Mouse (Mus musculus): ENCODE measurements around the gene Gbgt1. TPM values are rescaled to one million over a fixed set of nuclear protein-coding genes. Genes with fewer than 3 reads are reported as not detected.

Gbgt1 gene
- polyA plus RNA-seq, 1 experiment from 2014 or later: 5.8 TPM

DNA sequence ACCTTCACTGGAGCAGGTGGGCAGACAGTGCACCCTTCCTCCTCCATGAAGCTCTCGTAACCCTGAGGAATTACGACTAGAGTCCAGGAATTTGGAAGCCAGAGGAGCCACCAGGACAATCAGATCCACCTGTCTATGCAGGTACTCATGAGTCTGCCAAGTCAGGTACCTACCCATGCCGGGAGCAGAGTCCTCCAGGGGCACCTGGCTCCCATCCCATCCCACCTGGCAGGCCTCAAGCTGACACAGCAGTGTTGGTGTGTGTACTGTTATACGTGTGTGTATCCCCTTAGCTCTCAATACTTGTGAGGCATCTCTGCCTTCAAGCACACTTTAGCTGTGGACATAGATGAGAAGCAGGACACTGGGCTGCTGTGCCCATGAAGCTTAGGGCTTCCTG lies 25.5 kb downstream of the Gbgt1 start:
- H3K9me3 ChIP-seq (replicated peaks): no peaks in the 10 kb centered on the region
- no peak overlapping the region for H3K27ac ChIP-seq
- no peak overlapping the region for H3K9ac ChIP-seq
- H3K4me3 ChIP-seq (replicated peaks): no peak overlapping the region
- no peak for ATAC-seq (replicated peaks; ENCODE audit: low FRiP score)
- 77% methylated on average over 4 of the region's 4 CpGs for WGBS
- peaks cover 4% of the 10 kb centered on the region; the same call in 1 of the 2 replicates for H3K36me3 ChIP-seq
- H3K4me1 ChIP-seq: peaks cover 59% of the 10 kb centered on the region
- no peak overlapping the region for H3K4me2 ChIP-seq
- no peaks in the 10 kb centered on the region for H3K27me3 ChIP-seq

DNA sequence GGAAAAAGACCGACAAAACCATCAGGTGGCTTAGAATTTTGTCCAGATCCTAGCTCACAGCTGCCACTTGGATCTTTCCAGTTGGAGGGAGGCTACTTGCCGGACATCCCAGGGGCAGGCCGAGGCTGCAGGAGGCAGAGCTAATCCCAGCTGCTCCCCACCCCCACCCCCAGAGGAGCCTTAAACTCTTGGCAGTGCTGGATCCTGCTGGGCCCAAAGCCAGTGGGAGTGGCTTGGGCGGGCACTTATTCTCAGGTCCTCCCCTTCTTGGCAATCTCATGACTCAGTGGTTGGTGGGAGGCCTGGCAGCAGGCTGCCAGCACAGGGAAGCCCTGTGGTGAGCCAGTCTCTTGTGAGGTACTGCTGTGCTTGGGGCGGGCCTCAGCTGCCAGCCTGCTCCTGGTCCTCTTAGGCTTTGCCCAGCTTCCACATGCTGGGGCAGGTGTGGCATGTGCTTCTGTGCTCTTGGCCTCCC lies 27.0 kb downstream of the Gbgt1 start:
- WGBS: 28% methylated on average over 5 of the region's 5 CpGs
- Histone ChIP-seq H3K27me3 (no peaks in the 10 kb centered on the region), H3K9me3 (replicated peaks) (no peaks in the 10 kb centered on the region), H3K4me2 (no peak overlapping the region), H3K36me3 (peaks cover 2% of the 10 kb centered on the region; the same call in 1 of the 2 replicates), H3K4me3 (replicated peaks) (no peak overlapping the region), H3K4me1 (peaks cover 55% of the 10 kb centered on the region), H3K9ac (no peak overlapping the region), H3K27ac (no peak overlapping the region)
- ATAC-seq (replicated peaks; ENCODE audit: low FRiP score): peak; percentile 33; the same call in 1 of the 2 replicates

GRCm38 (mm10) chr2:28524406-28524805 lies 27.7 kb downstream of the Gbgt1 start:
- peaks cover 55% of the 10 kb centered on the region for H3K4me1 ChIP-seq
- no peaks in the 10 kb centered on the region for H3K27me3 ChIP-seq
- H3K9me3 ChIP-seq (replicated peaks): no peaks in the 10 kb centered on the region
- WGBS: 80% methylated on average over 10 of the region's 10 CpGs
- no peaks in the 10 kb centered on the region for H3K36me3 ChIP-seq
- no peak for ATAC-seq (replicated peaks; ENCODE audit: low FRiP score)
- 0 out of 2 replicates have a peak overlapping the region, but pooled peaks have one; percentile 76 for H3K27ac ChIP-seq
- no peak overlapping the region for H3K4me2 ChIP-seq
- no peak overlapping the region for H3K9ac ChIP-seq
- no peak overlapping the region for H3K4me3 ChIP-seq (replicated peaks)

DNA sequence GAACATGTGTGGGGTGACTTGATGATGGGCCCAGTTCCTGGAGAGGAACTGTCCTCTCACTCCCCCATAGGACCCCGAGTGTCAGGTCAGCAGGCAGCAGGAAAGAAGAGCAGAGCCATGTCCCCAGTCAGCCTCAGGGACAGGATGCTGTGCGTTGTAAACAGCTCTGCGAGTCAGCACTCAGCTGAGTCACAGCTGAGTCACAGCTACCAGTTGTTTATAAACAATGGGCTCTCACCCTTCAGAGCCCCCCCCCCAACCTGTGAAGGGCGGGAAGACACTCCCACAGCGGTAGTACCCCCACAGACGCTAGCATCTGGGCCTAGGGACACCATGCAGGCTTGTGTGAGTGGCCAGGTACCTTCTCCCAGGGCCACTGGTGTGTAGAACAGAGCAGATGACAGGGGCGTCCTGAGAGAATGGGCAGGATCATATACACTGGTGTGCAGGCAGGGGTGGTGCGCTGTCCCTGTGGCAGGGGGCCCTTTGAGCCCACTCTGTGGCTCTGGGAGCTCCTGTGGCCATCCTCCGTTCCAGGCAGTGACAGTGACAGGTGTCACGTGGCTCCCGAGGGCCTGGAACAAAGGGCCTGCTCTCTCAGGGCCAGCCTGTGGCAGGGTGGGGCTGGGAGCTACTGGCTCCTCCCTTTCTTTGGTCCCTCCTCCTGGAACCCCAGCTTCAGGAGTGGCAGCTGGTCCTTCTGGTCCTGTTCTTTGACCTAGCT lies 28.7 kb downstream of the Gbgt1 start:
- H3K27ac ChIP-seq: peak overlapping the region; percentile 76
- H3K36me3 ChIP-seq: no peaks in the 10 kb centered on the region
- H3K9ac ChIP-seq: no peak overlapping the region
- peaks cover 65% of the 10 kb centered on the region for H3K4me1 ChIP-seq
- no peaks in the 10 kb centered on the region for H3K27me3 ChIP-seq
- no peak overlapping the region for H3K4me3 ChIP-seq (replicated peaks)
- ATAC-seq (replicated peaks; ENCODE audit: low FRiP score): peak; percentile 72
- 20% methylated on average over 11 of the region's 11 CpGs for WGBS
- no peaks in the 10 kb centered on the region for H3K9me3 ChIP-seq (replicated peaks)
- peak overlapping the region; percentile 26; the same call in 1 of the 2 replicates for H3K4me2 ChIP-seq

GRCm38 (mm10) chr2:28525943-28526876 lies 29.5 kb downstream of the Gbgt1 start:
- Histone ChIP-seq H3K27me3 (no peaks in the 10 kb centered on the region), H3K36me3 (no peaks in the 10 kb centered on the region), H3K9ac (no peak overlapping the region), H3K27ac (peak overlapping the region; percentile 76), H3K4me3 (replicated peaks) (no peak overlapping the region), H3K9me3 (replicated peaks) (no peaks in the 10 kb centered on the region), H3K4me1 (peaks cover 72% of the 10 kb centered on the region), H3K4me2 (no peak overlapping the region; the same call in 1 of the 2 replicates)
- 37% methylated on average over 12 of the region's 12 CpGs for WGBS
- ATAC-seq (replicated peaks; ENCODE audit: low FRiP score): no peak

- H3K27me3 ChIP-seq: no peaks in the 10 kb centered on the region
- no peaks in the 10 kb centered on the region for H3K36me3 ChIP-seq
- no peak overlapping the region for H3K9ac ChIP-seq
- no peak for ATAC-seq (replicated peaks; ENCODE audit: low FRiP score)
- H3K4me3 ChIP-seq (replicated peaks): no peak overlapping the region
- 79% methylated on average over 20 of the region's 20 CpGs for WGBS
- no peaks in the 10 kb centered on the region for H3K9me3 ChIP-seq (replicated peaks)
- H3K27ac ChIP-seq: no peak overlapping the region
- H3K4me2 ChIP-seq: no peak overlapping the region
- peaks cover 78% of the 10 kb centered on the region for H3K4me1 ChIP-seq
Observed at GRCm38 (mm10) chr2:28527436-28528353, 31.0 kb downstream of the Gbgt1 start.

GRCm38 (mm10) chr2:28528354-28528730 lies 31.7 kb downstream of the Gbgt1 start:
- WGBS: 74% methylated on average over 7 of the region's 7 CpGs
- H3K27me3 ChIP-seq: no peaks in the 10 kb centered on the region
- H3K4me2 ChIP-seq: no peak overlapping the region
- no peak overlapping the region for H3K9ac ChIP-seq
- peaks cover 81% of the 10 kb centered on the region for H3K4me1 ChIP-seq
- no peak overlapping the region for H3K27ac ChIP-seq
- H3K4me3 ChIP-seq (replicated peaks): no peak overlapping the region
- no peaks in the 10 kb centered on the region for H3K9me3 ChIP-seq (replicated peaks)
- no peak for ATAC-seq (replicated peaks; ENCODE audit: low FRiP score)
- H3K36me3 ChIP-seq: no peaks in the 10 kb centered on the region

DNA sequence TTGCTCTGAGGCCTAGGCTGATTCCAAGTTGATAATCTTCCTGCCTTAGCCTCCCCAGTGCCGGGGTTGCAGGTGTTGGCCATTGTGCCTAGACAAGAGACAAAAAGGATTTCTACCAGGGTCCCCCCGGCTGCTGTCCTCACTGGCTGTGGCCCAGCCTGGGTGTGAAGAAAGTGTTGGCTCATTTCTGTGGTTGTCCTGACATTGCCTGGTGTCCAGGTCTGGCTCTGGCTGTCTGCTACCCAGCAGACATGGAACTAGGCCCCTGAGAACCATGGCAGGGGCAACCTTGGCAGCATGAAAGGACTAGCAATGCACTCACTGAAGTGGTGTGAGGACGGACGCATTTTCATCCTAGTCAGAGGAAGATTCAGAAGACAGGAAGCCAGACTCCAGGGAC lies 33.2 kb downstream of the Gbgt1 start:
- no peak overlapping the region for H3K4me2 ChIP-seq
- H3K9ac ChIP-seq: no peak overlapping the region
- H3K27me3 ChIP-seq: no peaks in the 10 kb centered on the region
- ATAC-seq (replicated peaks; ENCODE audit: low FRiP score): no peak
- H3K4me3 ChIP-seq (replicated peaks): no peak overlapping the region
- no peak overlapping the region for H3K27ac ChIP-seq
- H3K9me3 ChIP-seq (replicated peaks): no peaks in the 10 kb centered on the region
- no peaks in the 10 kb centered on the region for H3K36me3 ChIP-seq
- H3K4me1 ChIP-seq: peaks cover 83% of the 10 kb centered on the region
- WGBS: 64% methylated on average over 4 of the region's 4 CpGs

DNA sequence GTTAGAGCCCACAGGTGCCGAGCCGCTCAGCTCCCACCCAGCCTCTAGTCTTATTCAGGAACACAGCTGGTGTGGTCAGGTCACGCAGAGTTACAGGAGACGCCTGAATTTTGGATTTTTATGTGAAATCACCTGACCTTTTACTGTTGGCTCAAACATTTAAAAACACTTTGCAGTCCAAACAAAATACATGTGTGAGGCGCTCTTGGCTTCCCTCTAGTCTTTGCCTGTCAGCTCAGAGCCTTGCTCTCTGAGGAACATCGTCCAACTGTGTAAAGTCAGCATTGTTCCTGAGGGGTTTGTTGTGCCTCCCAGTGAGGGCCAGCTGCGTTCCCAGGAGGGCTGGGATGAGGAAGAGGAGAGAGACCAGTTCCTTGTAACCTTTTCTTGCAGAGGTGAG lies 33.6 kb downstream of the Gbgt1 start:
- Histone ChIP-seq H3K27ac (0 out of 2 replicates have a peak overlapping the region, but pooled peaks have one; percentile 11), H3K9me3 (replicated peaks) (no peaks in the 10 kb centered on the region), H3K4me1 (peaks cover 83% of the 10 kb centered on the region), H3K9ac (no peak overlapping the region), H3K36me3 (no peaks in the 10 kb centered on the region), H3K4me3 (replicated peaks) (no peak overlapping the region), H3K27me3 (no peaks in the 10 kb centered on the region), H3K4me2 (no peak overlapping the region)
- no peak for ATAC-seq (replicated peaks; ENCODE audit: low FRiP score)
- 53% methylated on average over 7 of the region's 7 CpGs for WGBS

DNA sequence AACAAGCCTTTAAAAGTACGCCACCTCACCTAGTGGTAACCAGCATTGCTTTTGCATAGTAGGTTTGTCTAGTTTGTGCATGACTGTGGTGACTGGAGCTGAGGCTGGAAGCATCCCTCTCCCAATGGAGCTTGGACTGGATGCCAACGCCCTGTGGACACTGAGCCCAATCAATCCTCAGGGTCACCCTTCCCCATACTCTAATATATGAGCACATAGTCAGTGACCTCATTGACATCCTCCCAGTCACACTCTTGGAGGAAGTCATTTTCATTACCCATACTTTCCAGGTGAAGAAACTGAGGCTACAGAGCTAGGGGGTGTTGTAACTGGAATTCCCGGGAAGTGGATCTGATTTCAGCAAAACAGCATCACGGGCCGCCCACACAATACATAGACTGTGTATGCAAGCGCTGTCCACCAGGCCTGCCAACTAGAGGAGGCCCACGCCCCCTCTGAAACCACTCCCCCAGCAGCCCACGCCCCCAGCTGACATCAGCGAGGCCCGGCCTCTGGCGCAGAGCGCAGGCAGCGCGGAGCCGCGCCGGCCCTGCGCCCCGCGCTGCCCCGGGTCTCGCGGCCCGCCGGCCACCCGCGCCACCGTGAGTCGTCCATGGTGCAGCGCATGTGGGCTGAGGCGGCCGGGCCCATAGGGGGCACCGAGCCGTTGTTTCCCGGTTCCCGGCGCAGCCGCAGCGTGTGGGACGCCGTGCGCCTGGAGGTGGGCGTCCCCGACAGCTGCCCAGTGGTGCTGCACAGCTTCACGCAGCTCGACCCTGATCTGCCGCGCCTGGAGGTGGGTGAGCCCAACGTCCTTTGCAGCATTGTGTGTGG lies 36.5 kb downstream of the Gbgt1 start:
- peaks cover 89% of the 10 kb centered on the region for H3K4me1 ChIP-seq
- H3K9me3 ChIP-seq (replicated peaks): no peaks in the 10 kb centered on the region
- H3K4me3 ChIP-seq (replicated peaks): peak overlapping the region; percentile 74
- peak overlapping the region; percentile 68 for H3K27ac ChIP-seq
- H3K27me3 ChIP-seq: no peaks in the 10 kb centered on the region
- H3K36me3 ChIP-seq: no peaks in the 10 kb centered on the region
- peak; percentile 91 for ATAC-seq (replicated peaks; ENCODE audit: low FRiP score)
- WGBS: 3% methylated on average over 49 of the region's 49 CpGs
- peak overlapping the region; percentile 83 for H3K4me2 ChIP-seq
- peak overlapping the region; percentile 74 for H3K9ac ChIP-seq
